Mouse (Mus musculus): Measurements from ENCODE around the gene Parva. TPM values are rescaled to one million over a fixed set of nuclear protein-coding genes. Genes with fewer than 3 reads are reported as not detected.

Gene Parva
- polyA plus RNA-seq, 1 experiment from 2014 or later = 11.0 TPM

GRCm38 (mm10) chr7:112599650-112600049 lies 172.3 kb downstream of the Parva start:
- DNase-seq (ENCODE audit: low spot score) = no peak

- DNase-seq (ENCODE audit: low spot score) = no peak
Observed at GRCm38 (mm10) chr7:112600163-112600562, 172.9 kb downstream of the Parva start.

- DNase-seq (ENCODE audit: low spot score) = no peak
Observed at GRCm38 (mm10) chr7:112602966-112603365, 175.7 kb downstream of the Parva start.

GRCm38 (mm10) chr7:112603496-112604170 lies 176.3 kb downstream of the Parva start:
- no peak for DNase-seq (ENCODE audit: low spot score)

GRCm38 (mm10) chr7:112604209-112604608 lies 176.9 kb downstream of the Parva start:
- DNase-seq (ENCODE audit: low spot score) = no peak

GRCm38 (mm10) chr7:112614046-112614790 lies 186.9 kb downstream of the Parva start:
- DNase-seq (ENCODE audit: low spot score) = no peak

DNA sequence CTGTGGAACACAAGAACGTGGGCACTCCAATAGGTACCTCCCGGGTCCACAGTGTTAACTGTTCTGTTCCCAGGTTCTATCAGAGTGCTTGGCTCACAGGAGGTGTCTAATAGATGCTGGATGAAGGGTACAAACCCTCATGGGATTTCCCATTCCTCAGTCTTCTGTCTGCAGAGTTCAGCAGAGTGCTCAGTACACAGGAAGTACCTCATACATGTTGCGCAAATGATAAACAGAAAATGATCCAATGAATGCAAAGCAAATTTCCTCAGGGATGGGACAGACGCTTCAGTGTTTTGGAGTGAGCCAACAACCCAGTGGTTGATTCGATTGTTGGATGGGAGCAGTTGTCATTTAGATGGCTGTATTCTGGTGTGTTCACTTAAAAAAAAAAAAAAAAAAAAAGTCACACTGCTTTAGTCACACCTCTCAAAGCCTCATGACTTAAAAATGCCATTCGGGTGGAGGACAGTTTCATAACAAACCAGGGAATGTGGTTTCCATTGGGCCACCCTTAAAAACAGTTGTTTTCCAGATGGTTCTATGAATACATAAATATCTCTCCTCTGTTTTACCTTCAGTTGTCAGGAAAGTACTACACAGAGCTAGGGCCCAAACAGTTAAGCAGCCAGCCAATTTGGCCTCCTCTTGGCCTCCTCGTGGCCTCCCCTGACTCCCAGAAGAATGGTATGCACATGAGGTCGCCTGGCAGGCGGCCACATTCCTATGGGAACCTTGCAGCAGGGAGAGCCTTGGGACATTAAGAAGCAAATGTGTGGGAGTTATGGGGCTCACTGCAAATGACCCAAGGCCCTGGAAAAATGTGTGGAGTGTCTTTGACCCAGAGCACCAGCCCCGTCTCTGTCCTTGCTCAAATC lies 187.7 kb downstream of the Parva start:
- no peak for DNase-seq (ENCODE audit: low spot score)

GRCm38 (mm10) chr7:112620322-112621179 lies 193.2 kb downstream of the Parva start:
- DNase-seq (ENCODE audit: low spot score) = no peak

DNA sequence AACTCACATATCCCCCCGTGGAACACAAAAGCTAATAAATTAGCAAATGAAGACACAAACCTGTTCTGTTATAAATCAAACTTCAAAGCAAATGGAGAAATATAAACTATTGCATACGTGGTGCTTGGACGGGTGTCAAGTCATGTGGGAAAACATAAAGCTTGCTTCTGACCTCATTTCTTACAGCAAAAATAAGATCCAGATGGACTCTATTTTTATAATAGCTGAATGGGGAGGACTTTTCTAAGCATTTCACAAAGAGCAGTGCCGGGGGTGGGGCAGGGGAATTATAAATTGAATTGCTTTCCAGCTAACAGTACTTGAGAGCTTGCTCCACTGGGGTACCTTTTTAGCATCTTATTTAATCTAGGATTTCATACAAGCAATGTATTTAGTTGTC lies 200.2 kb downstream of the Parva start:
- no peak for DNase-seq (ENCODE audit: low spot score)

GRCm38 (mm10) chr7:112634505-112635213 lies 207.4 kb downstream of the Parva start:
- no peak for DNase-seq (ENCODE audit: low spot score)

DNA sequence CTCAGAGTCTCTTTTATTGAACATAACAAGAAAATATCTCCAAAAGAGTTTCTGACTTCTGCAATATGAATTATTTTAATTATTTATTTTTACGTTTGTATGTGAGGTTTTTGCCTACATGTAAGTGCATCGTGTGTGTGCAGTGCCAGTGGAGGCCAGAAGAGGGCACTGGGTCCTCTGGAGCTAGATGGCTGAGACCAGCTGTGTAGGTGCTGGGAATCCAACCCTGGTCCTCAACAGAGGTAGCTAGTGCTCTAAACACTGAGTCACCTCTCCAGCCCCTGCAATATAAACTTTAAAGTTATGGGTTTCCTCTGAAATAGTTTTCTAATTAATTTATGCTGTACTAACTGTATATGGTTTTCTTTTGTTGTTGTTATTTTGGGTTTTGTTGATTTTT lies 208.6 kb downstream of the Parva start:
- DNase-seq (ENCODE audit: low spot score) = no peak

Other genes starting within 250 kb of the Parva start
- gene Mical2, start 201.6 kb upstream of the Parva start, polyA plus RNA-seq (2015; fragmentation: Nextera tagmentation; extraction: Ambion mirVana) = 0.51 and 0.85 TPM in 2 replicates